Mouse (Mus musculus): ENCODE data around the gene Vmn1r85. TPM values are rescaled to one million over a fixed set of nuclear protein-coding genes. Genes with fewer than 3 reads are reported as not detected.

The Vmn1r85 gene
- not detected for polyA plus RNA-seq (2015; fragmentation: Illumina TruSeq; extraction: RNeasy Lipid Tissue Mini Kit (QIAGEN cat#74804); ENCODE audit: low read depth, low replicate concordance)

DNA sequence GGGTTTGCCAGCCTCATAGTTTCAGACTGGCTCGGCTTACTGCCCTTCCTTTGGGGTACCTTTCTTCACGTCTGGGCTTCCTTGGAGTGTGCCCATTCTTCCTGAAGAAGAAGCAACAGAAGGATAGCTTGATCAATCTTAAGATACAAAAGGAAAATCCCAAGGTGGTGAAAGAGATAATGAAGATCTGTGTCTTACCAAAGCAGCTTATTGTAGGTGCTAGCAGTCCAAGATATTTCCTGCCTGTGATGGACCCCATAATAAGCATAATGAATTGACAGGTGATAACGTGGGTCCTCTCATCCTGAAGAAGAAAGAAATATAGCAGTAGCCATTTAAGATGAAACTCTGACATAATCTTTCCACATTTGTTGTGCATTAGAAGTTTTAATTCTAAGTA is at the start of gene Vmn1r85:
Gene Vmn1r85 (minus strand): TSS at position 101 of the 400 bp plus-strand sequence.

DNA sequence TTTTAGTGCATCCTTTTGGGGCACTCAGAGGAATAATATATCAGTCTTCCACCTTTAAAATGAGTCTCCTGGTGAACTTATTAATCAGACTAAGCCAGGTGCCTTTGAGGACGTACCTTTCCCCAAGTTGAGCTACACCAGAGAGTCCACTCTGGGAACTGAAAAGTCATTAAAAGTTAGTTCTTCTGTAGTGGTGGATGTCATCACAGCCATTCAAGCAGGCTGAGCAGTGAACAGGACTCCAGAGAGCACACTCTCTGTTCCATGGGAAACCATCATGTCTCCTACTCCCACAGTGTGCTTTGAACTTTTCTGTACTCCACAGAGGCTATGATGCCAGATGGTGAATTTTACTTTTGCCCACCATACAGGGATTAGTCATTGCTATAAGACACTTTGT is 45.1 kb upstream of the Vmn1r85 start, which contains the start of gene Vmn1r87:
Gene Vmn1r87 (minus strand): TSS at position 101 of the 400 bp plus-strand sequence.

DNA sequence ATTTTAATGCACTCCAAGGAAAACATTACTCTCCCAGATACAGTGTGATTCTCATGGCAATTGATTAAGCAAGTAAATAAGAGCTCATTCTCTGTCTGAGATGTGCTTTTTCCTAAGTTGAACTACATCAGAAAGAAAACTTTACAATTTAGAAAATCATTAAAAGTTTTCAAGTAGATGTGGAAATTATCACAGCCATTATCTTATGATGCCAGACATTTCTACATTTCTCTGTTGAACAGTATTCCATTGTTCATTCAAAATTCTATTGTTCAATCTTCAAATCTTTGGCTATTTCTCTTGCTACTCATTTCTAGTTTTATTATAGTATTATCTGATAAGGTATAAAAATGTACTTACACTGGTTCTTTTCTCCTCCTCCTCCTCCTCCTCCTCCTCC is 24.8 kb upstream of the Vmn1r85 start, which contains the start of gene Vmn1r86:
Gene Vmn1r86 (minus strand): TSS at position 101 of the 400 bp plus-strand sequence.

DNA sequence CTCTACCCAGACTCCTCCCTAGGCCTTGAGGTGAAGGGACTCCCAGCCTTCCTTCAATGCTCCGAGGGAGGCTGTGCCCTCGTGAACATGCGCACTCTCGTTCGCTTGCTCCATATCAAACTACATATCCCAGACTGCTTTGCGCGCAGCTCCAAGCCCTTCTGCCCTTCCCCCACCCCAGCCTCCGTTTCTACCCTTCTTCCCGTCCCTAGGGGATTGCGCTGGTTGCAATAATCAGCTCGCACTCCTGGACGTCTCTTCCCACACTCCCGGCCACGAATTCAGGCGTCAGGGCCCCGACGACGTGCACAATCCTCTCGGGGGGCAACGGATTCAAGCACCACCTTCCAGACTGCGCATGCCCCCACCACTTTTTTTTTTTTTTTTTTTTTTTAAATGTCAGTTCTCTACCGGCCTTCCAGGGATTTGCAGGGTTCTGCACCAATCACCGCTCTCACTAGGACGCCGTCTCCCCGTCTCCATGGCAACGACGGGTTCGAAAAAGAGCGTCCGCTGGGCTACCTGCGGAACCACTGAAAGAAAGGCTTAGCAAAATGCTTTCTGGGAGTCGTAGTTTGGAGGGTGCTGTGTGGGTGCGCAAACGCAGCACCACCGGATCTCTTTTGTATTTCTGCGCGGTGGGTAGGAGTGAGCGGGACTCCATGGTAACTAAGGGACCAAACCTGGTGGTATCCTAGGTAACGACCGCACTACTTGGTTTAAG is 40.5 kb downstream of the Vmn1r85 start, which contains the start of gene Mzf1:
Gene Mzf1 (minus strand): TSS at position 478 of the 724 bp plus-strand sequence.

DNA sequence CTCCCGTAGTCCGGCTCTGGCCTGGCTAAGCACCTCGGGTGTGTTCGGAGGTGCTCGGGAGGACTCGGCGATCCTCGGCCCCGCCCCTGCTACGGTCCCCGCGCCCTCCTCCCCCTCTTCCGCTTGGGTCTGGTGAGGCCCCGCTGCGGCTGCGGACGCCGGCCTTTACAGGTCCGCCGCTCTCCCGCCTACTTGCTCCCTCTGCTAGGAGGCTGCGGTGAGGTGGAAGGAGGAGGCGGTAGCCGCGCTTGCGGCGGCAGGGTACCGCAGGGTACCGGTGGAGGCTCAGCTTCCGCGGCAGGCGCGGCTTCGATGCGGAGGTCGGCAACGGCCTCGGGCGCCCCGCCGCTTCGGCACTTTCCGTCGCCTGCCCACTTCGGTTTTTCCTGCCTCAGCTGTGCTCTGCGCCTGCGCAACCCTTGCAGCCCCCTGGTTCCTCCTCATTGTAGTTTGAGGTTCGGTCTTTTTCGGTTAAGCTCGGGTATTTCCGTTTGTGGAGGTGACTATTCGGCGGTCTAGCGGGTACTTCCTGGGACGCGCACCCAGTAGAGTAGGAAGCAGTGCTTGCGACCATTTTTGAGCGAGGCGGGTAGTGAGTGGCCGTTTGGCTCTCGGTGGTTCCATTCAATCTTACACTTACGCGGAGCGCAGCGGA is 56.9 kb downstream of the Vmn1r85 start, which contains the start of gene Ube2m:
Gene Ube2m (minus strand): TSS at position 375 of the 655 bp plus-strand sequence.

DNA sequence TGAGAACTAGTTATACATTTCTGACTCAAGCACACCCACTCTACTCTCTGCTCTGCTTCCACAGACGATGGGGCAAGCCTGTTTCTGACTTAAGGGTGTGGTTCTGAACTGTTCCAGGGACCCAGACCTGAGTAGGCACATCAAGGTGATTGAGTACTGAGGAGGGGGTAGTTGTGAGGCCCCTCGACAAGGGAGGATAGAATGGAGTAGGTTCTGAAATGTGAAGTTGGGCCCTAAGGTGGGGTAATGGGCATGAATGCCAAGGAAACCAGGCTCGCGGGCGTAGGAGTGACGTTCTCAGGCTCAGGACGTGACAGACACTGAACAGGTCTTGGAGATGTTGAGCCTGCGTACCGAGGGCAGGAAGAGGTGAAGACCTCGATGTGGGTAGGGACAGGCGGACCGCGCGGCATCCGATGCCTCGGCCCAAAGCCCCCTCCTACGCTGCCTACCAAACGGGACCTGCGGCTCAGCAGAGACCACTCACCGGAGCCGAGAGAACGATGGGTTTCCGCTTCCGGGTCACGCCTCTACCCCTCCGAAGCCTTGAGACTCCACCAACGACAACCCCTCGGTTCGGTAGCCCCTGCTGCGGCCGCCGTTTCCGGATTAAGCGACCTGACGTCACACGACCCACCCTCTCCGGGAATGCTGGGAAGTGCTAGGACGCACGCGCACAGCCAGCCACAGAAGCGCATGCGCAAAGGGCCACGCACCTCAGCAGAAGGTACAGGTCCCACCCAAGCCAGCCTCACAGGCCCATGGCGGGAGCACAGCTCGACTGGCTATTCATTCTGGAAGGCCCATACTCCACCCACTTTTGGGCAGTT is 60.6 kb downstream of the Vmn1r85 start, which contains the start of gene Chmp2a:
Gene Chmp2a (minus strand): TSS at position 660 of the 830 bp plus-strand sequence.

Other genes starting within 250 kb of the Vmn1r85 start
- gene Zfp128, start 214.0 kb downstream of the Vmn1r85 start, polyA plus RNA-seq (2015; fragmentation: Illumina TruSeq; extraction: RNeasy Lipid Tissue Mini Kit (QIAGEN cat#74804); ENCODE audit: low read depth, low replicate concordance) = 6.8 TPM
- 9.1 TPM for gene Zscan22, start 197.4 kb downstream of the Vmn1r85 start, polyA plus RNA-seq (2015; fragmentation: Illumina TruSeq; extraction: RNeasy Lipid Tissue Mini Kit (QIAGEN cat#74804); ENCODE audit: low read depth, low replicate concordance)
- gene Rps5, start 172.9 kb downstream of the Vmn1r85 start, polyA plus RNA-seq (2015; fragmentation: Illumina TruSeq; extraction: RNeasy Lipid Tissue Mini Kit (QIAGEN cat#74804); ENCODE audit: low read depth, low replicate concordance) = 684 TPM
- gene Rnf225, start 167.8 kb downstream of the Vmn1r85 start, polyA plus RNA-seq (2015; fragmentation: Illumina TruSeq; extraction: RNeasy Lipid Tissue Mini Kit (QIAGEN cat#74804); ENCODE audit: low read depth, low replicate concordance) = 1.1 TPM
- gene Zfp324, start 129.3 kb downstream of the Vmn1r85 start, polyA plus RNA-seq (2015; fragmentation: Illumina TruSeq; extraction: RNeasy Lipid Tissue Mini Kit (QIAGEN cat#74804); ENCODE audit: low read depth, low replicate concordance) = 6.7 TPM
- gene Zfp446, start 117.3 kb downstream of the Vmn1r85 start, polyA plus RNA-seq (2015; fragmentation: Illumina TruSeq; extraction: RNeasy Lipid Tissue Mini Kit (QIAGEN cat#74804); ENCODE audit: low read depth, low replicate concordance) = 7.9 TPM
- gene Slc27a5, start 97.0 kb downstream of the Vmn1r85 start, polyA plus RNA-seq (2015; fragmentation: Illumina TruSeq; extraction: RNeasy Lipid Tissue Mini Kit (QIAGEN cat#74804); ENCODE audit: low read depth, low replicate concordance) = 0.98 TPM
- gene Trim28, start 96.1 kb downstream of the Vmn1r85 start, polyA plus RNA-seq (2015; fragmentation: Illumina TruSeq; extraction: RNeasy Lipid Tissue Mini Kit (QIAGEN cat#74804); ENCODE audit: low read depth, low replicate concordance) = 177 TPM
- gene Zbtb45, start 85.1 kb downstream of the Vmn1r85 start, polyA plus RNA-seq (2015; fragmentation: Illumina TruSeq; extraction: RNeasy Lipid Tissue Mini Kit (QIAGEN cat#74804); ENCODE audit: low read depth, low replicate concordance) = 22.8 TPM
- 240 TPM for gene Chmp2a, start 60.4 kb downstream of the Vmn1r85 start, polyA plus RNA-seq (2015; fragmentation: Illumina TruSeq; extraction: RNeasy Lipid Tissue Mini Kit (QIAGEN cat#74804); ENCODE audit: low read depth, low replicate concordance)
- gene Ube2m, start 56.9 kb downstream of the Vmn1r85 start, polyA plus RNA-seq (2015; fragmentation: Illumina TruSeq; extraction: RNeasy Lipid Tissue Mini Kit (QIAGEN cat#74804); ENCODE audit: low read depth, low replicate concordance) = 279 TPM
- 7.7 TPM for gene Mzf1, start 40.4 kb downstream of the Vmn1r85 start, polyA plus RNA-seq (2015; fragmentation: Illumina TruSeq; extraction: RNeasy Lipid Tissue Mini Kit (QIAGEN cat#74804); ENCODE audit: low read depth, low replicate concordance)
- gene Vmn1r86, start 24.7 kb upstream of the Vmn1r85 start, polyA plus RNA-seq (2015; fragmentation: Illumina TruSeq; extraction: RNeasy Lipid Tissue Mini Kit (QIAGEN cat#74804); ENCODE audit: low read depth, low replicate concordance) = not detected
- gene Vmn1r87, start 45.0 kb upstream of the Vmn1r85 start, polyA plus RNA-seq (2015; fragmentation: Illumina TruSeq; extraction: RNeasy Lipid Tissue Mini Kit (QIAGEN cat#74804); ENCODE audit: low read depth, low replicate concordance) = not detected
- not detected for gene Vmn1r88, start 64.4 kb upstream of the Vmn1r85 start, polyA plus RNA-seq (2015; fragmentation: Illumina TruSeq; extraction: RNeasy Lipid Tissue Mini Kit (QIAGEN cat#74804); ENCODE audit: low read depth, low replicate concordance)
- gene Vmn1r89, start 117.8 kb upstream of the Vmn1r85 start, polyA plus RNA-seq (2015; fragmentation: Illumina TruSeq; extraction: RNeasy Lipid Tissue Mini Kit (QIAGEN cat#74804); ENCODE audit: low read depth, low replicate concordance) = not detected
- gene Lig1, start 182.1 kb upstream of the Vmn1r85 start, polyA plus RNA-seq (2015; fragmentation: Illumina TruSeq; extraction: RNeasy Lipid Tissue Mini Kit (QIAGEN cat#74804); ENCODE audit: low read depth, low replicate concordance) = 9.6 TPM
- 10.1 TPM for gene Zswim9, start 183.5 kb upstream of the Vmn1r85 start, polyA plus RNA-seq (2015; fragmentation: Illumina TruSeq; extraction: RNeasy Lipid Tissue Mini Kit (QIAGEN cat#74804); ENCODE audit: low read depth, low replicate concordance)
- gene Pla2g4c, start 229.5 kb upstream of the Vmn1r85 start, polyA plus RNA-seq (2015; fragmentation: Illumina TruSeq; extraction: RNeasy Lipid Tissue Mini Kit (QIAGEN cat#74804); ENCODE audit: low read depth, low replicate concordance) = 0.40 TPM